Mouse (Mus musculus) small intestine, adult 10 weeks (tissue): Measurements from ENCODE around the gene Zfp874b. TPM values are rescaled to one million over a fixed set of nuclear protein-coding genes. Genes with fewer than 3 reads are reported as not detected.

Source experiments
- polyA plus RNA-seq: library from polyadenylated mRNA; stranded (reverse); fragments of 350-450 nt; fragmentation: Illumina TruSeq; extraction: RNeasy Lipid Tissue Mini Kit (QIAGEN cat#74804); gene quantifications from one replicate; pipeline ENCODE4 v1.2.3, GENCODE M21; 2014; ENCODE audit warnings: low replicate concordance

Zfp874b gene
- 24.8 TPM for polyA plus RNA-seq

DNA sequence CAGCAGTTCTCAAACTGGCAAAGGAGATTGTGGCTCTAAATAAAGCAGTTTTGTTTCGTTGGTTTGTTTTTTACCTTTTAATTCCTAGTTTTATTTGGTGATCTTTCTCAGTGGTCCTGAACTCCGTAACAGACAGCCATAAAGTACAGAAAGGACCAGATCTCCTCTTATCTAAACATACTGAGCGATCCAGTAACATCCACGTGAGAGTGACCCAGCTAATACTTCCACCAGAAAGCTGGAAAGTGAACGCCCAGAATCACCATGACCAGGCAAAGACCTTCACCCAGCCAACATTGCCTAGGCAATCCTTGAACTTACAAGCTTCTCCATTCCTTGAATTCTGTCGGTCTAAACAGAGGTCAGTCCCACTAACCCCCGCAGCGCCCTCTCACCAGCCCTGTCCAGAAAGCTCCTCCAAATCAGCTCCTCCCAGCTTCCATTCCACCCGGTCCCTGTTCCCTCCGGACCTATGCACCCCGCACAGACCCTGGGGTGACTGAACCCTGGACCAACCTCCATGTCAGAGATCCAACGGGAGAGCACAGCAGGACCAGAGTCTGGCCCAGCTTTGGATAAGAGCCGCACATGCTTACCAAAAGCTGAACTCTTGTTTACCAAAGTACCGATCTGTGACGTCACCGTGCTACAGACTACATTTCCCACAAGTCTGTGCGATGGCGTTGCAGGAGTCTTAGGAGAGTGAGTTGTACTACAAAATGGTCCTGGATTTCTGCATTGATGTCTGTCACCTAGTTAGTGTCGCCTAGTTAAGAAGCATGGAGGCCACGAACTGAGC lies at the start of gene Zfp874b:
TSS of gene Zfp874b (minus strand) at position 634 of the 799 bp plus-strand sequence.

DNA sequence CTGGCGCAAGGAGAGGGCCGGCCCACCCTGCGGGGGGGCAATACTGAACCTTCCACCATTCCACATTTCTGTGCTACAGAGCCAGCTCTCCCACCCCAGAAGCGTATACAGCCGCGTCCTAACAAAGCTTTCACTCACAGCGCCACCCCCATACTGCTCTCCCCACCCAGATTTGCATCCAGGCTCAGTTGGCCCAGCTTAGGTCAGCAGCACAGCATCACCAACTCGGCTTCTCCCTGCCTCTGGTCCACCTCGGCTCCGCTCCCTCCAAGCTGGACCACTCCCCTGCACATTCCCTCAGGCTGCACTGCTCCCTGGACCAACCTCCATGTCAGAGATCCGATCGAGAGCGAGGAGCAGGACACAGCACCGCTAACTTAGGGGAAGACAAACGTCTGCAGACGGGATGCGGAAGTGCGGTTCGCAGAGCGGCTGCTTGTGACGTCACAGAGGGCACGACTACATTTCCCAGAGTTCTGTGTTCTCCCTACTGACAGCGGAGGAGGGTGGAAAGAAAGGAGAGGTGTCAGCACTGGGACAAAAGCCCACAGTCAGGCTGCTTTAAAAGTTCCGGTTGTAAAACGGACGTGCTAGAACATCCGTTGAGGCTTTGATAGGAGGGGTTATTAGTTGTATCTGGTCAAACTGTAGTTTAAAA lies 41.8 kb upstream of the Zfp874b start, which contains the start of the genes Gm26965 and Zfp87:
TSS of gene Gm26965 (minus strand) at position 399 of the 658 bp plus-strand sequence.
TSS of gene Zfp87 (minus strand) at position 425 of the 658 bp plus-strand sequence.

DNA sequence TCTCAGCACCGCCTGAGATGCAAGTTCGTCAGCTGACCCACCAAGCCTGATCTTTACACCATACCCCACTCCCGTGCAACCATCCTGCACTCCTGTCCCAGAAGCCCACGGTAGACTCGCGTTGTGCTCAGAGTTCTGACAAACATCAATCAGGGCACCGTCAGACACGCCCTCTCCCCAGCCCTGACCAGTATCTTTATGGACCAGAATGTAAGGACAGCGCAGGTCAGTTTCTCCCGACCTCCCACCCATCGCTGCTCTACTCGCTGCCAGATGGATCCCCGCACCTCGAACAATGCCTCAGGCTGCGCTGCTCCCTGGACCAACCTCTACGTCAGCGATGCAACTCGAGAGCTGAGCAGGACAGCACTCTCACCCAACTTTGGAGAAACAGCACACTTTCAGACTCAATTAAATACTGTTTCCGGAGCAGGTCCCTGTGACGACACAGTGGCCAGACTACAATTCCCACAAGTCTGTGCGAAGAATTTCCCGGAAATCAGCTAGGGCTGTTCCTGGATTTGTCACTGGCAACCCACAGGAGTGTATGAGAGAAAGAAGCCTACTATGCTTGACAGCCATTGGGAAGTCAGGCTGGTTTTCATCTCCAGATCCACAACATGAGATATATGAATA lies 16.1 kb upstream of the Zfp874b start, which contains the start of gene Zfp58:
TSS of gene Zfp58 (minus strand) at position 472 of the 636 bp plus-strand sequence.

DNA sequence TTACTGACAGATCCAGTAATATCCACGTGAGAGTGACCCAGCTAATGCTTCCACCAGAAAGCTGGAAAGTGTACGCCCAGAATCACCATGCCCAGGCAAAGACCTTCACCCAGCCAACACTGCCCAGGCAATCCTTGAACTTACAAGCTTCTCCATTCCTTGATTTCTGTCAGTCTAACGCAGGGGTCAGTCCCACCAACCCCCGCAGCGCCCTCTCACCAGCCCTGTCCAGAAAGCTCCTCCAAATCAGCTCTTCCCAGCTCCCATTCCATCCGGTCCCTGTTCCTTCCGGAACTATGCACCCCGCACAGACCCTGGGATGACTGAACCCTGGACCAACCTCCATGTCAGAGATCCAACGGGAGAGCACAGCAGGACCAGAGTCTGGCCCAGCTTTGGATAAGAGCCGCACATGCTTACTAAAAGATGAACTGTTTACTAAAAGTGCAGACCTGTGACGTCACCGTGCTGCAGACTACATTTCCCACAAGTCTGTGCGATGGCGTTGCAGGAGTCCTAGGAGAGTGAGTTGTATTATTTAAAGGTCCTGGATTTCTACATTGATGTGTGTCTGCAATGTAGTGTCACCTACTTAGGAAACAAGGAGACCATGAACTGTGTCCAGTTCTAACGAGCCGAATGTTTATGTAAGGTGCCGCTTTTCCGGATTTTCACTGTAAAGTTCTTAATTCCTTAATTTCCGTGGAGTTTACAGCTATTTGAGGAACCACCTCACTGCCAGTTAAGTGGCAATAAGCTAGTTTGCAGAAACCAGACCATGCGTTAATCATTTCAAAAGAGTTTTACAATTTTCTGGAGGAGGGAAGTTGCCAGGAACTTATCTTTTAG lies 32.7 kb downstream of the Zfp874b start, which contains the start of gene Zfp874a:
TSS of gene Zfp874a (minus strand) at position 453 of the 849 bp plus-strand sequence.

Other genes starting within 250 kb of the Zfp874b start
- gene Zfp458, start 205.8 kb downstream of the Zfp874b start, polyA plus RNA-seq: 8.6 TPM
- gene Zfp457, start 177.8 kb downstream of the Zfp874b start, polyA plus RNA-seq: 1.9 TPM
- 33.3 TPM for gene Zfp595, start 151.7 kb downstream of the Zfp874b start, polyA plus RNA-seq
- gene Gm28044, start 123.7 kb downstream of the Zfp874b start, polyA plus RNA-seq: not detected
- 19.8 TPM for gene Zfp953, start 123.7 kb downstream of the Zfp874b start, polyA plus RNA-seq
- 1.0 TPM for gene Gm28041, start 108.5 kb downstream of the Zfp874b start, polyA plus RNA-seq
- gene Zfp456, start 108.4 kb downstream of the Zfp874b start, polyA plus RNA-seq: 12.1 TPM
- gene Zfp429, start 84.4 kb downstream of the Zfp874b start, polyA plus RNA-seq: 37.8 TPM
- gene Zfp459, start 62.8 kb downstream of the Zfp874b start, polyA plus RNA-seq: 6.3 TPM
- 37.0 TPM for gene Zfp874a, start 32.6 kb downstream of the Zfp874b start, polyA plus RNA-seq
- gene Zfp58, start 16.3 kb upstream of the Zfp874b start, polyA plus RNA-seq: 25.0 TPM
- not detected for gene Gm26965, start 41.9 kb upstream of the Zfp874b start, polyA plus RNA-seq
- gene Zfp87, start 41.9 kb upstream of the Zfp874b start, polyA plus RNA-seq: 20.5 TPM
- gene Zfp748, start 69.6 kb upstream of the Zfp874b start, polyA plus RNA-seq: 26.7 TPM
- 36.9 TPM for gene Zfp729b, start 125.4 kb upstream of the Zfp874b start, polyA plus RNA-seq
- not detected for gene Gm49345, start 153.5 kb upstream of the Zfp874b start, polyA plus RNA-seq
- gene Zfp729a, start 153.5 kb upstream of the Zfp874b start, polyA plus RNA-seq: 31.2 TPM
- 14.0 TPM for gene Zfp738, start 202.8 kb upstream of the Zfp874b start, polyA plus RNA-seq
- 33.8 TPM for gene Zfp65, start 244.9 kb upstream of the Zfp874b start, polyA plus RNA-seq